Mouse (Mus musculus): ENCODE data around the gene Atad5.

DNA sequence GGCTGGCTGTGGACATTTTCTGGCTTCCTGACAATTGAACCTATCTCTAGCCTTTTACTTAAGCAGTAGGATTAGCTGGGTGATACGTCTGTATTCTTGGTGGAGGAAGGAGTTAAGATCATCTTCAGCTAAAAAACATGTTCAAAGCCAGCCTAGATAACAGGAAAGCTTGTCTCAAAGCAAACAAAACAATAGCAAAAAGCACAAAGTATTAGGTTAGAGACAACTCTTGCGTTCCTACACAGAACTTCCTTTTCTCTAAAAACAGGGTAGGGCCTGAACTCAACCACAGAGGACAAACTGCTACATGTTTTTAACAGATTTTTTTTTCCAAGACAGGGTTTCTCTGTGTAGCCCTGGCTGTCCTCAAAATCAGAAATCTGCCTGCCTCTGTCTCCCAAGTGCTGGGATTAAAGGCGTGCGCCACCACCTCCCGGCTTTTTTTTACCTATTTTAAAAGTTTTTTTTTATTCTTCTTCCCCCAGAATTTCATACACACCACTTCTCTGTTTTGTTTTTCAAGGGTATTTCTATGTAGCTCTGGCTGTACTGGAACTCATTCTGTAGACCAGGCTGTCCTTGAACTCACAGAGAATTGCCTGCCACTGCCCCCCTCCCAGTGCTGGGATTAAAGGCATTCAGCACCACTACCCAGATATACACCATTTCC, 13.5 kb upstream of the Atad5 start:
- TF ChIP-seq MAFK (IDR thresholded peaks at IDR 0.05; ENCODE audit: insufficient read depth, low read depth, low read length), result no peak
- TF ChIP-seq CHD2 (IDR thresholded peaks at IDR 0.05; ENCODE audit: low read depth, low read length), result no peak
- no peak for TF ChIP-seq HCFC1 (IDR thresholded peaks at IDR 0.05; ENCODE audit: borderline replicate concordance, insufficient read depth, low read length)

Data from ES-E14 (cell line).